Mouse (Mus musculus) stomach, embryonic 16.5 days (tissue): ENCODE measurements around the gene 9930111J21Rik1. TPM values are rescaled to one million over a fixed set of nuclear protein-coding genes. Genes with fewer than 3 reads are reported as not detected.
"Not testable (repeated sequence)": the region's sequence is repeated elsewhere in the genome, so short reads cannot be mapped to it uniquely, and the experiment has no call there.

Experiments
- ATAC-seq: fragments of 200-750 bp; cut with Nextera tagmentation; 2 replicates; pipeline ENCODE4 v1.8.0; 2017; ENCODE audit warnings: moderate number of reproducible peaks, moderate TSS enrichment; ENCODE audit not compliant: insufficient read depth, low FRiP score
- H3K27ac ChIP-seq: fragments of 300-500 bp; sonication (generic); 2 replicates; pipeline ENCODE4 v1.5.1; 2014; ENCODE audit warnings: low read length
- H3K27me3 ChIP-seq: fragments of 300-500 bp; sonication (generic); 2 replicates; pipeline ENCODE4 v1.6.1; 2014; ENCODE audit warnings: low read length, control low read depth, mixed read lengths; ENCODE audit not compliant: control insufficient read depth, insufficient read depth
- H3K36me3 ChIP-seq: fragments of 300-500 bp; sonication (generic); 2 replicates; pipeline ENCODE4 v1.6.1; 2014; ENCODE audit warnings: low read length; ENCODE audit not compliant: control insufficient read depth, insufficient read depth
- H3K4me1 ChIP-seq: fragments of 300-500 bp; sonication (generic); 2 replicates; pipeline ENCODE4 v1.6.1; 2014; ENCODE audit warnings: low read length, control low read depth, mixed read lengths; ENCODE audit not compliant: control insufficient read depth, insufficient read depth
- H3K4me2 ChIP-seq: fragments of 300-500 bp; sonication (generic); 2 replicates; pipeline ENCODE4 v1.6.1; 2014; ENCODE audit warnings: low read depth, low read length, mixed read lengths
- H3K4me3 ChIP-seq: fragments of 300-500 bp; sonication (generic); replicated peaks from 2 replicates; pipeline ENCODE4 v1.5.1; 2014; ENCODE audit warnings: mild to moderate bottlenecking, low read length
- H3K9ac ChIP-seq: fragments of 300-500 bp; sonication (generic); 2 replicates; pipeline ENCODE4 v1.6.1; 2014; ENCODE audit warnings: low read length
- H3K9me3 ChIP-seq: fragments of 300-500 bp; sonication (generic); replicated peaks from 2 replicates; pipeline ENCODE4 v1.6.1; 2016; ENCODE audit warnings: low read length, control low read depth; ENCODE audit not compliant: control insufficient read depth
- WGBS: fragments of 180-500 bp; shearing (Covaris S2); extraction: QIAGEN DNeasy Blood & Tissue Kit; methylation state at CpG from one replicate; pipeline ENCODE4 v1.1.7; 2014; 5-methylcytosine and 5-hydroxymethylcytosine counted together
- polyA plus RNA-seq: library from polyadenylated mRNA; unstranded; fragments of >200 nt; fragmentation: Nextera tagmentation; extraction: Ambion mirVana; gene quantifications from 2 replicates; pipeline ENCODE4 v1.2.1, GENCODE M21; 2015

Gene 9930111J21Rik1
- polyA plus RNA-seq, 1 experiment from 2014 or later: 1.4 TPM

DNA sequence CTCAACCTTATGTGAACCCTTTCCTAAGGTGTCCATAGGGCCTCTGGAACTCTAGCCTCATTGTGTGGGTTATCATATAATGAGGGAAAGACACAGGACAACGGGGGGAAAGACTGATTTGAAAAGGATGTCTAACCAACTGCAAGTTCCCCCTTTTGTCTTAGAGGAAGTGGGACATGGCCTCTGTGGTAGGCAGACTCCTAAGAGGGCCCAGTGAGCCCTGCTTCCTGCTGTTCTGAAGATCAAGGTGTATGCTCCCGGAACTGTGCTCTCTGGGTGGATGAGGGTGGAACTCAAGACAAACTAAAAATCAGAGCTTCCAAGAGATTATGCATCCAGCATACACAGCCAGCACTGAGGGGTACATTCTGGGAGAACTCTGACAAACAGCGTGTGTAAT is 9.0 kb upstream of the 9930111J21Rik1 start:
- H3K9ac ChIP-seq, H3K27me3 ChIP-seq, H3K27ac ChIP-seq, H3K4me2 ChIP-seq, H3K4me3 ChIP-seq, H3K36me3 ChIP-seq, H3K4me1 ChIP-seq, ATAC-seq, H3K9me3 ChIP-seq: not testable (repeated sequence)
- 73% methylated on average over 2 of the region's 3 CpGs for WGBS

DNA sequence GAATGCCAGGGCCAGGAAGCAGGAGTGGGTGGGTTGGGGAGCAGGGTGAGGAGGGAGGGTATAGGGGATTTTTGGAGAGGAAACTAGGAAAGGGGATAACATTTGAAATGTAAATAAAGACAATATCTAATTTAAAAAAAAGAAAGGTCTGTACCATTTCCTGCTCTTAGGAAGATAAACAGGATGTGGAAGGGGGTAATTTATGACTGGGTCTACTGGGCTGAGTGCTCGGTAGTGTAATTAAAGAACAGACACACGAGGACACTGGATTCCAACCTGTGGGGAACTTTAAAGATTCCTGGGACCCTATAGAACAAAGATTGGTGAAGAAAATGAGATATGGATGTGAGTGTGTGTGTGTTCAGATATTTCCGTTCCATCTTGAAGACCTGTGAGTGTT is 3.6 kb upstream of the 9930111J21Rik1 start:
- not testable (repeated sequence) for ATAC-seq, H3K4me2 ChIP-seq, H3K9me3 ChIP-seq, H3K27me3 ChIP-seq, H3K9ac ChIP-seq, H3K4me3 ChIP-seq, H3K4me1 ChIP-seq, H3K36me3 ChIP-seq, H3K27ac ChIP-seq
- no CpG with 5 or more reads among the region's 3 CpGs for WGBS

DNA sequence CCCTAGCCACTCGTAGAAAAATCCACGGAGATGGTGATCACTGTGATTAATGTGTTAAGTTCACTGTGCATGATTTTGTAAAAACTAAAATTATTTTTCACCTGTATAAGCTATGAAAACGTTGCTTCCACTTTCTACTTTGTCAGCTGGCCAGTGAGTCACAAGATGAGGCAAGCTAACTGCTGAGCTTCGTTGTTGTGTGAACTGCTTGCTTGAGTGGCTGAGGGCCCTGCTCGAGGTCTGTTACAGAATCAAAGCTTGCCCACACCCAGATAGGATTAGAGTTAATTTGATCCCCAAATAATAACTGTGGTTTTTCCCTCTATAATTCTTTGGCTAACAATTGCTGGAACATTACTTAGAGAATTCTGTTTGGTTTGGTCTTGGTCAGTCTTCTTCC is 854 bp upstream of the 9930111J21Rik1 start:
- H3K4me3 ChIP-seq, H3K36me3 ChIP-seq, H3K4me2 ChIP-seq, H3K9me3 ChIP-seq, H3K27me3 ChIP-seq, ATAC-seq, H3K9ac ChIP-seq, H3K27ac ChIP-seq, H3K4me1 ChIP-seq: not testable (repeated sequence)
- no CpG with 5 or more reads among the region's 5 CpGs for WGBS

DNA sequence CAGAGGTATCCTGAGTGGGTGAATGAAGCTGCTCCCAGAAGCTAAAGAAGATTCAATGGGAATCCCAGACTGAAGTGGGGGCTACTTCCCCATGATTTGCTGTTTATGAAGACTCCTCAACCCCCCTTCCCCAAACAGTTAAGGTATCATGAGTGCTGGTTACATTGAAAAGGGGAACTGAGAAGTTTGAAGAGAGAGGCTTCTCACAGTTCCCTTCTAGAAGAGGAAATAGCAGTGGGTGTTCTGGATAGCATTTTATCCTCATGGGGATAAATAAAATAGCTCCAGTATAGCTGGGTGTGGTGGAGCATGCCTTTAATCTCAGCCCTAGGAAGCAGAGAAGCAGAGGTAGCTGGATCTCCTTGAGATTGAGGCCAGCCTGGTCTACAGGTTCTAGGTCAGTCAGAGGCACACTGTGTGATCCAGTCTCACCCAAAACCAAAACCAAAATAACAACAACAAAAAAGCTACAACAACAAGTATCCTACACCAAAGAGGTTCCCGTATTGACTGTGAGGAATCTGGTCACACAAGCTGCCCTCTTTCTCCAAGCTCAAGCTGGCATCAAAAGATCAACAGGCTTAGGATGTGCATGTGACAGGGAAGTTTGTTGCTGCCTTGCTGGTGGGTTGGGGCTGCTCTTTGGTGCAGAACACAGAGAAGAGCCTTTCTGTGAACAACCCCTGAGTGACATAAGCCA is 808 bp downstream of the 9930111J21Rik1 start, which contains the start of gene Olfr56:
Gene Olfr56, plus strand, starts transcription at position 650 of the 700 bp plus-strand sequence.
- not testable (repeated sequence) for H3K9me3 ChIP-seq, H3K27me3 ChIP-seq, H3K9ac ChIP-seq, H3K4me2 ChIP-seq, ATAC-seq, H3K27ac ChIP-seq, H3K4me3 ChIP-seq, H3K36me3 ChIP-seq, H3K4me1 ChIP-seq
- WGBS: no CpG with 5 or more reads among the region's 1 CpGs

DNA sequence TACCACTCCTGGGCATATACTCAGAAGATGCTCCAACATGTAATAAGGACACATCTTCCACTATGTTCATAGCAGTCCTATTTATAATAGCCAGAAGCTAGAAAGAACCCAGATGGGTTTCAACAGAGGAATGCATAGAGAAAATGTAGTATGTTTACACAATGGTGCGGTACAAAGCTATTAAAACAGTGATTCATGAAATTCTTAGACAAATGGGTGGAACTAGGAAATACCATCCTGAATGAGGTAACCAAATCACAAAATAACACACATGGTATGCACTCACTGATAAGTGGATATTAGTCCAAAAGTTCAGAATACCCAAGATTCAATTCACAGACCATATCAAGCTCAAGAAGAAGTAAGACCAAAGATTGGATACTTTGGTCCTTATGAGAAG is 4.5 kb downstream of the 9930111J21Rik1 start:
- not testable (repeated sequence) for H3K9ac ChIP-seq, H3K4me1 ChIP-seq, H3K4me2 ChIP-seq, H3K9me3 ChIP-seq, ATAC-seq, H3K4me3 ChIP-seq, H3K27ac ChIP-seq, H3K36me3 ChIP-seq, H3K27me3 ChIP-seq
- no CpG with 5 or more reads among the region's 1 CpGs for WGBS

DNA sequence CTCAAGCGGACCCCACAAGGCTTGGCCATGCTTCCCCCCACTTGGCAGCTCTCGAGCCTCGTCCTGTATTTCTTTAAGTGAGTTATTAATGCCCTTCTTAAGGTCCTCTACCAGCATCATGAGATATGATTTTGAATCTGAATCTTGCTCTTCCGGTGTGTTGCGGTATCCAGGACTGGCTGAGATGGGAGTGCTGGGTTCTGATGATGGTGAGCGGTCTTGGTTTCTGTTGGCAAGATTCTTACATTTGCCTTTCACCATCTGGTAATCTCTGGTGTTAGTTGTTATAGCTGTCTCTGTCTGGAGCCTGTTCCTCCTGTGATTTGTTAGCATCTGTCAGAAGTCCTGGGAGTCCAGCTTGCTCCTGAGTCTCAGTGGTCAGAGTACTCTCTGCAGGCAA is 33.1 kb downstream of the 9930111J21Rik1 start, which contains the start of gene Psme2b:
Gene Psme2b, minus strand, starts transcription at position 101 of the 400 bp plus-strand sequence.
- H3K4me2 ChIP-seq, ATAC-seq, H3K36me3 ChIP-seq, H3K9me3 ChIP-seq, H3K4me1 ChIP-seq, H3K27me3 ChIP-seq, H3K4me3 ChIP-seq, H3K27ac ChIP-seq, H3K9ac ChIP-seq: not testable (repeated sequence)
- WGBS: 86% methylated on average over 6 of the region's 6 CpGs

DNA sequence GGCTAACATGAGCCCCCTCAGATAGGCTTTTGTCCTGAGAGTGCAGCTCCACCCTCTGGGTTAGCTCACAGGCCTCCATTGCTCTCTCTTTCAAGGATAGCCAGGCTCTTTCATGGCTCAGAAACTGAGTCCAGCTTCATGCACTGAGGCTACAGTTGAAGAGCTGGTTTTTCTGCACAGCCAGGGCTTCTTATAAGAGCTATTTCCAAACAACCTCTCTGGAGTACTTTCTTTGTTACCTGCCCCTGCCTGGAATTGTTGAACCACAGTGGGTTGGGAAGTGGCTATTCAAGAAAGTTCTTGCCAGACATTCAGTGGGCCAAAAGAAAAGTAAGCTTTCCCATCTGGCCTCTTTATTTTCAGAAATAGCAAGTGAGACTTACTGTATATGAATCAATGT is 39.9 kb downstream of the 9930111J21Rik1 start:
- not testable (repeated sequence) for H3K27me3 ChIP-seq, H3K9me3 ChIP-seq, H3K4me1 ChIP-seq, H3K36me3 ChIP-seq, H3K4me2 ChIP-seq, H3K9ac ChIP-seq, H3K4me3 ChIP-seq, H3K27ac ChIP-seq, ATAC-seq

DNA sequence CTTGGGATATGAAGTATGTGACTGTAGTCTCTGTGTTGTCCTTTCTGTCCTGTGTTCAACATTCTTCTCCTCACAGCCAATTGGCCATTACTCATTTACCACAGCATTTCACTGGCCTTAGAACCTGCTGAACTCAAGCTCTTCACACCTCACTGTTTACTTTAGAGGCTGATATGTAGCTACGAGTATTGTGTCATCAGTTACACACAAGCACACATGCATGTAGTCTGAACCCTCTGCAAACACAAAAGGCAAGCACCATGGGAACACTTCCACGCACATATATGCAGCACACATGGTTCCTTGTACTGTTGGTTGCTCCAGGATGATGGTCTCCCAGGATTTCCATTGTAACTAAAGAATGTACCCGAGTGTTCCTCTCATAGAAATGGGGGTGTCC is 43.9 kb downstream of the 9930111J21Rik1 start:
- ATAC-seq: not testable (repeated sequence)

DNA sequence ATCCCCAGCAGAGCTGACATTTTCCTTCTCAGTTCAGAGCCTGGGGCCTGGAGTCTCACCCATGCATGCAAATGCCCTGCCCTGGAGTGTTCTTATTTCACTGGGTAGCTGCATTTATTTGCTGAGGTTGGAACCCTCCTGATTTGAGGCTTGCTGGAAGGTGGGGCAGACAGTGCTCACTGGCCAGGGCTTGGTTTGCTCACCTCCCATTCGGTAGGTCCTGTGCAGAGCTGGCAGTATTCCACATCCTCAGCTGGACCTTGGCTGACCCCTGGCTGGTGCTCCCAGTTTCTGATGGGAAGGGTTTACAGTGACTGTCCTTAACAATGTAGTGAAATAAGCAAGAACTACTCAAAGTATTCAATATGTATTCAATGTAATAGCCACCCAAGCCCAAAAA is 45.3 kb downstream of the 9930111J21Rik1 start:
- H3K27ac ChIP-seq, H3K4me3 ChIP-seq, H3K9ac ChIP-seq, H3K27me3 ChIP-seq, ATAC-seq, H3K36me3 ChIP-seq, H3K4me1 ChIP-seq, H3K4me2 ChIP-seq, H3K9me3 ChIP-seq: not testable (repeated sequence)
- 45% methylated on average over 1 of the region's 1 CpGs for WGBS

More for the DNA sequence above, 43.9 kb downstream of the 9930111J21Rik1 start:
- H3K36me3 ChIP-seq, H3K9me3 ChIP-seq, H3K9ac ChIP-seq, H3K4me2 ChIP-seq, H3K27me3 ChIP-seq, H3K27ac ChIP-seq, H3K4me1 ChIP-seq, H3K4me3 ChIP-seq: not testable (repeated sequence)
- no CpG with 5 or more reads among the region's 3 CpGs for WGBS
